Mouse (Mus musculus): Measurements from ENCODE around the gene Rpl35a. TPM values are rescaled to one million over a fixed set of nuclear protein-coding genes. Genes with fewer than 3 reads are reported as not detected.

Gene Rpl35a
- polyA plus RNA-seq, 1 experiment from 2014 or later, result 1,076 TPM

MicroRNA genes within 50 kb of the gene (microRNA counts, 519-probe panel; counts per million panel counts)
- microRNA mmu-miR-1947, result not detected

Small RNA genes within 50 kb of the gene (microRNA-seq; reads per million reads assigned to microRNA genes)
- gene Gm22231 (not detected), gene Mir1947 (8.2 reads per million, percentile 18 among the genes with 10 or more reads in this experiment)

Other genes starting within 250 kb of the Rpl35a start
- gene Smbd1, start 246.0 kb upstream of the Rpl35a start, polyA plus RNA-seq (2014; fragmentation: Nextera tagmentation; extraction: Ambion mirVana), result not detected in 2 replicates
- gene Fyttd1, start 179.0 kb upstream of the Rpl35a start, polyA plus RNA-seq (2014; fragmentation: Nextera tagmentation; extraction: Ambion mirVana), result 120 and 123 TPM in 2 replicates
- 12.4 and 16.5 TPM in 2 replicates for gene Rubcn, start 178.7 kb upstream of the Rpl35a start, polyA plus RNA-seq (2014; fragmentation: Nextera tagmentation; extraction: Ambion mirVana)
- gene Lrch3, start 142.4 kb upstream of the Rpl35a start, polyA plus RNA-seq (2014; fragmentation: Nextera tagmentation; extraction: Ambion mirVana), result 31.3 and 38.1 TPM in 2 replicates
- 2.5 and 3.6 TPM in 2 replicates for gene Iqcg, start 235 bp upstream of the Rpl35a start, polyA plus RNA-seq (2014; fragmentation: Nextera tagmentation; extraction: Ambion mirVana)
- gene Lmln, start 6.1 kb downstream of the Rpl35a start, polyA plus RNA-seq (2014; fragmentation: Nextera tagmentation; extraction: Ambion mirVana), result 2.0 and 3.3 TPM in 2 replicates
- 23.3 and 26.2 TPM in 2 replicates for gene Osbpl11, start 128.6 kb downstream of the Rpl35a start, polyA plus RNA-seq (2014; fragmentation: Nextera tagmentation; extraction: Ambion mirVana)
- 70.8 and 72.2 TPM in 2 replicates for gene Snx4, start 195.0 kb downstream of the Rpl35a start, polyA plus RNA-seq (2014; fragmentation: Nextera tagmentation; extraction: Ambion mirVana)